Mouse (Mus musculus) monocyte, adult 2 months (primary cell): ENCODE results near the gene Cpm.

Experiments
- DNase-seq, 2 experiments: peaks; one replicate each; pipeline ENCODE4 v3.0.0; 2022; ENCODE audit warnings: low spot score in 2 of 2, low read depth in 1 of 2

Cpm gene

DNA sequence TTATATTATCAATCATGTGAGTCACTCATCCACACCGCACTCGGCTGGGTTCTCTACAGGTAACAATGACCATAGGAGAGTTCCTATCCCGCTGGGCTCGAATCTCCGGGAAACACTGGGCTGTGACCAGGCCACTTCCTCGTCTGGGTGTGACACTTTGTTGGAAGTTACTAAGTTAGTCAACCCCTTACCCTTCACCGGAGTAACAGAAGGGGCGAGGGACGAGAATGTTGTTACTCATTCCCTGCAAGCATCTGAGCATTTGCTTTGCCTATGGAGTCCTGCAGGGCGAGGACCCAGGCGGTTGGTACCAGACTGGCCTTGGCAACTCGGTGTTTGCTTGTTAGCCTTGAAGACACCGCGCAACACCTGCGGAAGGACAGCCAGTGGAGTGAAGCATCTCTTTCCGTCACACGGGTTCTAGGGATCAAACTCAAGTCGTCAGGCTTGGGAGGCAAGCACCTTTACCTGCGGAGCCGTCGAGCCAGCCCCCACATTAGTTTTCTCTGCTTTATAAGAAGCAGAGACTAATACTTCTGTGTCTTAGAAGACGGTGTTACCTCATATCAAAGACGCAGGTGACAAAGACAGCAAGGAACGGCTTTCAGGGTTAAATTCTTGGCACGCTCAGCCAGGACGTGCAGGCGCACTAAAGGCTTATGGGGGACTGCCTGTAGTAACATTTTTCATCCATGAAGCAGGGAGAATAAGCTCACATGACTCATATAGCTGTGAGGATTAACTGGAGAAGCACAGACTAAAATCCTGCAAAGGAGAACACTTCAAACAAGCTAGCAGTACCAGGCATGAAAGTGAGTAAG, 10.0 kb upstream of the Cpm start:
- no peak for DNase-seq

DNA sequence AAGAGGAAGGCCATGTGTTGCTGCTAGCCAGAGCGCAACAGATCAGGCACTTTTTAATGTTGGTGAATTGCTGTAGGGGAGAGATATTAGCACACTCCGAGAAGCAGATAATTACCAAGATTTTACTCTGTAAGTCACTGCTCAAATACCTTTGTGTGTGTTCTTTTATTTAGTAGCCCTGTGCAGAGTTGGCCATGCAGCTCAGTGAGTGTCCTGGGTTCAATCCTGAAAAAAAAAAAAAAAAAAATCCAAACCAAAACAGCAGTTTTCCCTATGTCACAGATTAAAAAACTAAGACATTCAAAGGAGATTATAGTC, 9.5 kb upstream of the Cpm start:
- no peak for DNase-seq

DNA sequence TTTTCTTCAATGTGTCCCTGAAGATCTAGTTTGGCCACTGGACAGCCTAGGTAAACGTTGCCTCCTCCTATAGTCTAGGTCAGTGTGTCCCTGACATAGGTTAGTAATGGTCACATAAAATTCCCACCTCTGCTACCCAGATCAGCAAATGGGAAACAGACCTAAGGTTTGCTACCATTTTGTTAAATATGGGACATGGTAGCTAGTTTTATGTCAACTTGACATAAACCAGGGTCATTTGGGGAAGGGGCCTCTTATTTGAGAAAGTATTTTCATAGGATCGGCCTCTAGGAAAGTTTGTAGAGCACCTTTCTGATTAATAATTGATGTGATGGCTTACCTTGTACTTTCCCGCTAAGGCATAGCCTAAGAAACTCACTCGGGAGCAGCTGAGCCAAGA, 8.8 kb upstream of the Cpm start:
- DNase-seq, result no peak

DNA sequence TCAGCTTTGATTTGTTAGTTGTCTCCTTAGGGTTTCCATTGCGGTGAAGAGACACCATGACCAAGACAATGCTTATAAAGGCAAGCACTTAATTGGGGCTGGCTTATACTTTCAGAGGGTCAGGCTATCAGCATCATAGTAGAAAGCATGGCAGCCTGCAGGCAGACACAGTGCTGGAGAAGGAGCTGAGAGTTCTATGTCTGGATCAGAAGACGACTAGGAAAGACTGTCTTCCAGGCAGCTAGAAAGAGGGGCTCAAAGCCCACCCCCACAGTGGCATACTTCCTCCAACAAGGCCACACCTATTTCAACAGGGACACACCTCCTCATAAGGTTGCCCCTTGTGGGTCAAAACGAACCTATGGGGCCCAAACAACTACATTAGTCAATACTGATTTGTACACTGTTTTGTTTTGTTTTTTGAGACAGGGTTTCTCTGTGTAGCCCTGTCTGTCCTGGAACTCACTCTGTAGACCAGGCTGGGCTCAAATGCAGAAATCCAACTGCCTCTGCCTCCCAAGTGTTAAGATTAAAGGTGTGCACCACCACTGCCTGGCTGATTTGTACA, 8.3 kb upstream of the Cpm start:
- DNase-seq, result no peak

DNA sequence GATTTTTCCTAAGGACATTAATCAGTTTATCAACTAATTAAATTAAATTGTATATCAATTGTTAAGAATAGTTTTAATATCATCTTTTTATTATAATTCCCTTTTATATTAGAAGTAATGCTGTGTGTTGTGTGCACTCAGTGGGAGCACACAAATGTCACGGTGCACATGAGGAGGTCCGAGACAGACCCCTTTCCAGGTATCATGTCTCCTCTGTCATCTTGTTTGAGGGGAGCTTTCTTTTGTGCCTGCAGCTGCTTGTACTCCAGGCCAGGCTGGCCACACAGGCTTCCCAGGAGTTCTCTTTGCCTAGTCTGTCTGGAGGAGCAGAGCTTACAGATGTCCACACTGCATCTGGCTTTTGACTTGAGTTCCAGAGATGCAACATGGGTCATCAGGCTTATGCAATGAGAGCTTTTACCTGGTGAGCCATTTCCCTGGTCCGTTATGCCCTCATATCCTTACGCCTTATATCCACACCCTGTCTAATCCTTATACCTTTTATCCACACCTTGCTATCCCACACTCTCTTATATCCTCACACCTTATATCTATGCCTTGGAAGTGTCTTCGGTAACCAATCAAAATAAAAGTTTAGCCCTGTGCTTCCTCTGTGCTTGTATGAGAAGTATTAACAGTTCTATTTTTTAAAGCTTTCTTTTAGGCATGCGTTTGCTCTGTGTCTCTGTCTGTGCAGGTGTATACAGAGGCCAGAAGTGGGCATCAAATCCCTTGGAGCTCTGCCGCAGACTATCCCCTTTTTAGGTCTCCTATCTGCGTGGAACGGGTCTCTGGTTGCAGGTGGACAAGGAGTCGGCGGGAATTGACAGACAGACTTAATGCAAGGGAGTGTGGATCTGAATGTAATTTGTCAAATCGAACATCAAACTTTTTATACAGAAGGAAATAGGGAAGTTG, 7.4 kb upstream of the Cpm start:
- DNase-seq, result no peak

DNA sequence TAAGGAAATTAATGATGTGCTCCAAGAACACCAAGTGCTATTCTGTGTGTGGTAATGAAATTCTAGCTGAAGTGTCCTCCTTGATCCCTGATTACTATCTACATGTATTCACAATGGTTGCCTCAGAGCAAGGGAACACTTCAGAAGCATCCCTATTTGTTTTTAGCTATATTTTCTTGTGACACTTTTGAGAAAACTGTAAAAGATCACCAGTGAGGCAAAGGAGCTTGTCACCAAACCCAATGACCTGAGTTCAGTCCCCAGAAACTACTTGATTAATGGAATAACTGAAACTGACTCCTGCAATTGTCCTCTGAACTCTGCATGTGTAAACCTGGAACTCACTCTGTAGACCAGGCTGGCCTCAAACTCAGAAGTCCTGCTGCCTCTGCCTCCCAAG, 5.9 kb upstream of the Cpm start:
- DNase-seq, result no peak

DNA sequence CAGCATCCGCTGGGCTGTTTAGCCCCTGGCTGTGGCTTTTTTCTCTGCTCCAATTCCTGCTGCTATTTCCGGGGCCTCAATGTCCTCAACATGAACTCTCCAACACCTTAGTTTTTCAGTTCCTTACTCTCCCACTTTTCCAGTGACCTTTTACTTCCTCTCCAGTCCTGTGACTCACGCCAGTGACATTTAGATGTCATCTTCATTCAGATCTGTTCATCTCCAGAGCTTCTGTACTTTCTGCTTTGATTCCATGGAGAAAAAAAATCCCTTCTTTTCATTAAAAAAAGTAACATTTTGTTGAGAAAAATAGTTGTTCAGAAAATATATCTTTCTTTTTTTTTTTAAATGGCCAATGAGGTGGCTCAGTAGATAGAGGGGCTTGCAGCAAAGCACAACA, 5.1 kb upstream of the Cpm start:
- DNase-seq, result no peak

DNA sequence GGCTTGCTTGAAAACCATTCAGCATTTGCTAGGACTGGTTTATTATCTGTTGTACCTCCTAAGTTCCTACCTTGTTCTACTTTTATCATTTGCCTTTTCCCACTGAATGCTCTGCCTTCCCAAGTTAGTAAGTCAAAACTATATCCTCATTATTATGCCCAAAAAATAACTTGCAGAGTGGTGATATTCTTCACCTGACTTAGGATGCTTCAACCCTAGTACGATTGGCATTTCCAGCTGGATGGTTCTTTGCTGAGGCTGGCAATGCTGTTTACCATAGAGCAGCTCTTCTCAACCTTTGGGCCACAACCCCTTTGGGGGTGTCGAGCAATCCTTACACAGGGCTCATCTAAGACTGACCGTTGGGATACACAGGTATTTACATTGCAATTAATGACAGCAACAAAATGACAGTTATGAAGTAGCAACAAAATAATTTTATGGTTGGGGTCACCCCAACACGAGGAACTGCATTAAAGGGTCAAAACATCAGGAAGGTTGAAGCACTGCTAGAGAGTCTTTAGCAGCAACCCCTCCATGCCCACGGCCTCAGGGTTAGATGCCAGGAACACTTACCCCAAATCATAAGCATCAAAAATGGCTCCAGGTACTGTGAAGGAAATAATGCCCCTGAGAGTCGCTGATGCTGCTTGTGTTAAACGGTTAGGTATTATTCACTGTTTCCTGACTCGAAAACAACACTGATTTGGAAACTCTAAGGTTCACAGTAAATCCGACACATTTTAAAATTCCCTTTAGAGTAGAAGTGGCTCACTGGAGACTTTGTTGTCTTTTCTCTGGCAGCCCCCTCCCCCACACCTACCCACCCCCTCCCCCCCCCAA, 4.4 kb upstream of the Cpm start:
- no peak for DNase-seq

DNA sequence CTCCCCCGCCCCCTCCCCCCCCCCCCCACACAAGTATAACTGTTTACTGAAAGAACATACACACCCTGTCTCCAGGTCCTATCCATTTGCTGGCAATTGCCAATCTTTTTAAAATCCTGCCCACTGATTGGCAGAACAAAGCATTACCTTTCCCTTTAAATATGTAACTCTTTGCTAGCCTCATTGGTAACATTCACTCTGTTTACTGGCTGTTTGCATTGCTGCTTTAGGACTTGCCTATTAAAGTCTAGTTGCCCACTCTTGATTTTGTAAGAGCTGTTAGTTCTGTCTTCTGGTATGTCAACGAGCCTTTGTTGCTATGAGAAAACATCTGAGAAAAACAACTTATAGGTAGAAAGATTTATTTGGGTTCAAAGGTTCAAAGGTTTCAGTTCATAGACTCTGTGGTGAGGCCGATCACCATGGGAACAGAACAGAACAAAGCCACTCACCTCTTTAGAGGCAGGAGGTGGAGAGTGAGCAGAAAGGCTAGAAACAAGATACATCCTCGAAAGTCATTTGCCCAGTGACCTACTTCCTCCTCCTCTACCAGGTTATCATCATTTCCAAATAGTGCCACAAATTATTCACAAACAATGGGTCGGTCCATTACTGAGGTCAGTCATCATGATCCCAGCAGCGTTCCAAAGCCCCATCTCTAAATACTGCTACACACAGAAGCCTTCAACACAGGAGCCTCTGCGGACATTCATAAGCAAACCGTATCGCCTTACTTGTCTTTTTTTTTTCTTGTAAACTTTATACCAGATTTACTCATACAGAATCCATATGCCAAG, 3.6 kb upstream of the Cpm start:
- no peak for DNase-seq

DNA sequence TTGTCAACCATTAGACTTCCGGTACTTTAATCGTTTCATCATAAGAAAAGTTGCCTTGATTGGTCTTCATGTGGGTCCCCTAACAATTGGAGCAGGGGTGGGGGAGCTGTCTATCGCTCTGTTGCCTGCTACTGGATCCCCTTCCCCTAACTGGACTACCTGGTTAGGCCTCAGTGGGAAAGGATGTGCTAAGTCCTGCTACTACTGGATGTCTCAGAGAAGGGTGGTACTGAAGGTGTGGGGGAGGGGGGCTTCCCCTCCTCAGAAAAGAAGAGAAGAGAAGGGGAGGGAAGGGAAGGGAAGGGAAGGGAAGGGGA, 3.0 kb upstream of the Cpm start:
- DNase-seq, result no peak

DNA sequence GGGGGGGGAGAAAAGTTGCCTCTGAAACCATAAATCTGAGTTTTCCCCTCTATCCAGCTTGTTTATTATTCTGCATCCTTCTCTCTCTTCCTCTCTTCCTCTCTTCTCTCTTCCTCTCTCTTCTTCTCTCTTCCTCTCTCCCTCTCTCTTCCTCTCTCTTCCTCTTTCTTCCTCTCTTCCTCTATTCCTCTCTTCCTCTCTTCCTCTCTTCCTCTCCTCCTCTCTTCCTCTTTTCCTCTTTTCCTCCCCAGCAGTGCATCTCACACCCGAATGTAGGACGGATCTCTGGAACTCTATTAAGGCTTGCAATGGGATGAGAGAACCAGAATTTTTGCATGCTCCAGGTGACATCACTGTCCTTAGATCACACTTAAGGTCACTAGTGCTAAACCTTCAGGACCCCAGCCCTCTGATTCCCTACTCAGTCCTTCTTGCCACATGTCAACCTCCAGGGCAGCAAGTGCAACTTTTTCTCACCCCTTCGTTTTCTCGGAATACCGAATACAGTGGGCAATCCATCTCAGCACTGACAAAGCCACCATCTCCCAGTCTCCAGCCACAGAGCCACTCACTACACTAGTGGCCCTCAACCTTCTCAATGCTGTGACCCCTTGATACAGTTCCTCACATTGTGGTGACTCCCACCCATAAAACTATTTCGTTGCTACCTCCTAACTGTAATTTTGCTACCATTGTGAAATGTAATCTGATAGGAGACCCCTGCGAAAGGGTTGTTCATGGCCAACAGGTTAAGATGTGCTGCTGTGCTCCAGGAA, 2.3 kb upstream of the Cpm start:
- no peak for DNase-seq

DNA sequence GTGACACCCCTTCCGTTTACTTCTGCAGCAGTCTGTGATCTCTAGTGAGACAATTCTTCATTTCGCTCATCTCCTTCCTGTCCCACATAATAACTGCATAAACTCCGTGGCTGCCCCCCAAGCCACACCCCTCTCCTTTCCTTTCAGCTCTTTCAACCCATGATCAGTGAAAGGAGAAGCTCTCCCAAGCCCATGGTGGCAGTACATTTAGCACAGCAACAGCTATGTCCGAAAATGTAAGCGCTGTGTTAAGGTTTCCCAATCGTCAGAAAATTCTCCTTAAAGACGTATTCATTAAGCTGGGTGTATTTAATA, 1.7 kb upstream of the Cpm start:
- DNase-seq, result no peak

DNA sequence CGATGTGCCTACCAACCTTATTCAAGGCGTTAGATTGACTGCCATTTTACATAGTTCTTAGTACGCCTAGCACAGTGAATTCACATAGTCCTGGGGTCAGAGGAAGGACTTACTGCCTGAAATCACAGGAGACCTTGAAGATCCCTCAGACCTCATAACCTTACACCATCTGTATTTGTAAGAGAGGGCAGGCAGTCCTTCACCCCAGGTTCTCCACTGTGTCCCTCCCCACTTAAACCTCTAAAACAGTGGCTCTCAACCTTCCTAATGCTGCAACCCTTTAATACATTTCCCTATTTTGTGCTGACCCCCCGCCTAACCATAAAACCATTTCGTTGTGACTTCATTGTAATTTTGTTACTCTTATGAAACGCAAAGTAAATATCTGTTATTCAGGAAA, 1.4 kb upstream of the Cpm start:
- DNase-seq, result no peak

DNA sequence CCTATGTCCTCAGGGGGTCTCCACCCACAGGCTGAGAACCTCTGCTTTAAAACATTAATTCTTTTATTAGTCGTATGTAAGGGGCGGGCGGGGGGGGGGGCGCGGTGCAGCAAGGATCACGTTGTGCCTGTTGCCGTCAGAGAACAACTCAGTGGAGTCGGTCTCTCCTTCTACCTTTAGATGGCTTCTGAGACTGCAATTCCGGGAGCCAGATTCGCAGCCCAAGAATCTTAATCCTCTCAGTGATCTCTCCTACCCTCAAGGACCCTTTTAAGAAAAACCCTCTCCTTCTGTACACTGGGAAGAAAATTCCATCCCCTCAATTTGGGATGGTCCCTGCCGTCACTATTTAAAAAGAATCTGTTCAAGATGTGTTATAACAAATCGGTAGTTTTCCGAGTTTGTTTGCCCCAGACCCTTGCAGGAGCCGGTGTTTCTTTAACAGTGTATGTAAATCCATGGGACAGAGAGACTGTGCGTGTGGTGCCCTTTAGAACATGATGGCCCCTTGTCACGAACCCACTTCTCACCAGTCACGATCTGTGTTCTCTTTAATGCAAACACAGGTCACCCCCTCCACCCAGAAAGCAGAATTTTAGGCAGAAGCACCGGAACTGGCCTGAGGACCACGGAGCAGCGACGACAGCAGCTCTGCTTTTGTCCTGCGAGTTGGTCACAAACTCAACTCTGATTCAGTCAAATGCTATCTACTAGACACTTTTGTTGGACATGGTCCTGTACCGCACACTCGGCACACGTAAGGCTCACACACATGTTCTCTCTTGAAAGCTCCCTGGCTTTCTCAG, 734 bp upstream of the Cpm start:
- DNase-seq, result no peak

DNA sequence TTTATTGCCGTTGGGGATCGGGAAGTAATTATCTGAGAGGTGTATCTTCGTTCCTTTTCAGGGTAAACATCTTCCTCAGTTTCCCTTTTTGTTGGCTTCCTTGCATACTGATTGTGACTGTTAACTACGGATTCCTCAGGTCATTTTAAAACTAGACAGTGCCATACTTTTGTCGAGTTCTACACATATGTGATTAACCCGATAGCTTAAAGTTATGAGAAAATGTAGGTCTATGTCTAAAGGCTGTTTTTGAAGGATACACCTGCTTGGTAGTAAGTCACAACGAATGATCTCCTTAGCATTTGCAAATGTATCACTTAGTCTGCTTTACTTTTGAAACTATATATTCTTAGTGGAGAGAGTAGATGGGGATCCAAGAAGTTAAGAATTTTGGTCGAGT, 876 bp downstream of the Cpm start:
- no peak for DNase-seq

DNA sequence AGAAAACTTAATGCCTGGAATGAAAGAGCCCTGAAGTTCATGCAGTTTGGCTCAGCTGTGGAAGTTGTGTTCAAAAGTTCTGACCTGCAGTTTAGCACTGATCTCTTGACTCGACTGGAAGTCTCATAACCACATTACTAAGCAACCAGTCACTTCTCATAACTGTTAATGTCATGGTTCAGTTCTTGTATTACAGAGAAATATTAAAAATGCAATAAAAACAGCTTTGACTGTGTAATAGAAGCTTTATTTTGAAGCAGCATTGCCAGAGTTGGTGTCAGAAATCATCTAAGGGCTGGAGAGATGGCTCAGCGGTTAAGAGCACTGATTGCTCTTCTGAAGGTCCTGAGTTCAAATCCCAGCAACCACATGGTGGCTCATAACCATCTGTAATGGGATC, 1.5 kb downstream of the Cpm start:
- no peak for DNase-seq

DNA sequence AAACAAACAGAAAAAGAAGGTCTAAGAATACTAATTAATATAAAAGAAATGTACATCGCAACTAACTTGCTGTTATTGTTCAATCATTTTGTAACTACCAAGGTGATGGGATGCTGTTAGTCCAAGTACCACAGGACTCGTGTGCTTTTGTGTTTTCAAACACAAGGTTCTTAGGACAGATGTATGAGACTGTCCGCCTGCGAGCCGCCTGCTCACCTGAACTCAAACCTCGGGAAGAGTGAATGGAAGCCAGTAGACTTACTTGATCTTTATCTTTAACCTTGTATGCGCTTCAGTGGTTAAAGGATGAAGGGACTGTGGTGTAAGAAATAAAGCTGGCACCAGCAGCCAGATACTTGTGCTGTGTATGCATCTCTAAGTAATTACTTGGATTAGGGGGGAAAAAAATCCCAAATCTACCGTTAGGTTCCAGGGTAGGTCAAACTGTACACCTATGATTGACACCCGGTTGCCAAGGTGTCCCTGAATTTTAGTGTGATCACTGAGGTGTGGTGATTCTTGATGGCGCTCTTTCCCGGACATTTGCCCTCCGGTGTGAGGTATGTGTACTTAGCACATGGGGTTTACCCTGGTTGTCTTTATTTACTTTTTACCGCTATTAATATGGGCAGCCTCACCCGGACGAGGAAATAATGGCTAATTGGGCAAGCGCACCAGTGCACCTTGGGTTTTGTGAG, 2.4 kb downstream of the Cpm start:
- no peak for DNase-seq

DNA sequence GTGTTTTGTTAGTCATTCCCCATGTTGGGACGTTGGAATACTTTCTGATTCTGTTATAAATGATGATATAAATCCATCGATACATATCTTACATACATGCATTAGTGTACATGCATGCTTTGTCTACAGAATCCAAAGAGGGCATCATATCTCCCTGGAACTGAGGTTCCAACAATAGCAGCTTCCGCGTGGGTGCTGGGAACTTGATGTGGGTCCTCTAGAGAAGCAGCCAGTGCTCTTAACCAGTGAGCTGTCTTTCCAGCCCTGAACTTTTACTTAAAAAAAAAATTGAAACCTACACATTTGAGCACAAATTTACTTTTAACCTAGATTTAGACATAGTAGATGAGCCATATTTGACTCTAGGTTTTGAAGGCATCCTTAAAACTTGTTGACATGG, 3.1 kb downstream of the Cpm start:
- no peak for DNase-seq
